Mouse (Mus musculus) lung, postnatal 4 days (tissue): ENCODE measurements around the gene Fas.

Experiments
- DNase-seq, 2 experiments: peaks; one replicate each; pipeline ENCODE4 v3.0.0; 2021

Gene Fas

GRCm38 (mm10) chr19:34289948-34290789 is at the start of gene Fas:
TSS of gene Fas (plus strand) at chr19:34290666.
- DNase-seq: peak; percentile 87 to 92

GRCm38 (mm10) chr19:34241247-34241915 is 49.1 kb upstream of the Fas start:
- DNase-seq: no peak

- DNase-seq: no peak
Observed at GRCm38 (mm10) chr19:34242925-34243324, 47.5 kb upstream of the Fas start.

GRCm38 (mm10) chr19:34244056-34244455 is 46.4 kb upstream of the Fas start:
- DNase-seq: peak in 1 of 2 experiments; percentile 72

GRCm38 (mm10) chr19:34248558-34248957 is 41.9 kb upstream of the Fas start:
- no peak for DNase-seq

- DNase-seq: no peak
Observed at GRCm38 (mm10) chr19:34250621-34251020, 39.8 kb upstream of the Fas start.

GRCm38 (mm10) chr19:34251900-34252299 is 38.6 kb upstream of the Fas start:
- no peak for DNase-seq

GRCm38 (mm10) chr19:34252450-34252849 is 38.0 kb upstream of the Fas start:
- no peak for DNase-seq

- peak; percentile 49 to 59 for DNase-seq
Observed at GRCm38 (mm10) chr19:34254101-34254879, 36.2 kb upstream of the Fas start.

- peak; percentile 78 to 82 for DNase-seq
Observed at GRCm38 (mm10) chr19:34254880-34255681, 35.4 kb upstream of the Fas start, which contains the start of gene Acta2. TSS of gene Acta2 (minus strand) at chr19:34255590.

- DNase-seq: no peak
Observed at GRCm38 (mm10) chr19:34256149-34256548, 34.3 kb upstream of the Fas start.

- no peak for DNase-seq
Observed at GRCm38 (mm10) chr19:34256936-34257335, 33.5 kb upstream of the Fas start.

GRCm38 (mm10) chr19:34262273-34262974 is 28.0 kb upstream of the Fas start:
- DNase-seq: peak in 1 of 2 experiments; percentile 25

- no peak for DNase-seq
Observed at GRCm38 (mm10) chr19:34265604-34266193, 24.8 kb upstream of the Fas start.

- no peak for DNase-seq
Observed at GRCm38 (mm10) chr19:34268991-34269390, 21.5 kb upstream of the Fas start.

GRCm38 (mm10) chr19:34270106-34270726 is 20.2 kb upstream of the Fas start:
- peak; percentile 77 for DNase-seq

- no peak for DNase-seq
Observed at GRCm38 (mm10) chr19:34270824-34271464, 19.5 kb upstream of the Fas start.

- no peak for DNase-seq
Observed at GRCm38 (mm10) chr19:34273073-34273472, 17.4 kb upstream of the Fas start.

- DNase-seq: no peak
Observed at GRCm38 (mm10) chr19:34278078-34278477, 12.4 kb upstream of the Fas start.

- peak in 1 of 2 experiments; percentile 24 for DNase-seq
Observed at GRCm38 (mm10) chr19:34283614-34284013, 6.9 kb upstream of the Fas start.
